Mouse (Mus musculus) erythroblast, embryonic 14.5 days (primary cell): Measurements from ENCODE around the gene Kcnj13. TPM values are rescaled to one million over a fixed set of nuclear protein-coding genes. Genes with fewer than 3 reads are reported as not detected.

Experiments used
- H3K27me3 ChIP-seq: 2 replicates; pipeline ENCODE4 v1.6.1; 2012; ENCODE audit warnings: inconsistent platforms; ENCODE audit not compliant: control insufficient read depth
- H3K36me3 ChIP-seq: 2 replicates; pipeline ENCODE4 v1.6.1; 2012; ENCODE audit warnings: mild to moderate bottlenecking, inconsistent platforms; ENCODE audit not compliant: control insufficient read depth
- H3K4me1 ChIP-seq: 2 replicates; pipeline ENCODE4 v1.6.1; 2012; ENCODE audit warnings: inconsistent platforms; ENCODE audit not compliant: control insufficient read depth
- H3K4me3 ChIP-seq: replicated peaks from 2 replicates; pipeline ENCODE3; 2012; ENCODE audit warnings: moderate library complexity, mild to moderate bottlenecking, inconsistent platforms
- H3K9me3 ChIP-seq: 2 replicates; pipeline ENCODE4 v1.6.1; 2012; ENCODE audit warnings: low read length, inconsistent platforms, mixed read lengths; ENCODE audit not compliant: control insufficient read depth
- GATA1 ChIP-seq: IDR thresholded peaks from 2 replicates; pipeline ENCODE4 v1.6.1; 2012; ENCODE audit warnings: low read length, inconsistent platforms, mixed read lengths
- TAL1 ChIP-seq: IDR thresholded peaks from 3 replicates; pipeline ENCODE4 v1.6.1; 2012; ENCODE audit warnings: low read length, inconsistent platforms, mixed read lengths
- polyA plus RNA-seq: library from polyadenylated mRNA; stranded (reverse); fragments of >175 nt; gene quantifications from 2 replicates; pipeline ENCODE4 v1.2.3, GENCODE M21; 2012

Kcnj13 gene
- not detected in 2 replicates for polyA plus RNA-seq

DNA sequence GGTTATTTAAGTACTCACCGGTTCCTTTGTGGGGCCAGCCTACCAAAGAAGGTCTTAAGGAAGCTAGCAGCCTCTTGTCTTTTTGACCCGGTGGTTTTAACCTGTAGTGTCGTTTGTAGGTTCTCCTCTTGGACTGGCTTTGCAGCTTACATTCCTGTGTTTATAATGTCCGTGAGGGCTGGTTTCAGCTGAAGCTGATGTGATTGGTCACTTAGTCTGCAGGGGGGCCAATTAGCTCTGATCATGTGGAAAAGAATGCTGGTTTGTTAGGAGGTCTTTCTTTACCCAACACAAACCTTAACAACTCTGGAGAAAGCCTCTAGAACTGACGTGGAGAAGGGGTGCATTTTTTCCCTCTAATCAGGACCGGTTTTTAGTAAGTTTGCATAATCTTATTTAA lies at the start of gene Kcnj13:
TSS of gene Kcnj13 (minus strand) at position 136 of the 400 bp plus-strand sequence.
- Histone ChIP-seq H3K9me3 (no peaks in the 10 kb centered on the region), H3K27me3 (no peaks in the 10 kb centered on the region), H3K36me3 (peaks cover 34% of the 10 kb centered on the region), H3K4me1 (no peaks in the 10 kb centered on the region), H3K4me3 (no peak within 1 kb of the TSS)
- no peak for TF ChIP-seq GATA1
- no peak for TF ChIP-seq TAL1

DNA sequence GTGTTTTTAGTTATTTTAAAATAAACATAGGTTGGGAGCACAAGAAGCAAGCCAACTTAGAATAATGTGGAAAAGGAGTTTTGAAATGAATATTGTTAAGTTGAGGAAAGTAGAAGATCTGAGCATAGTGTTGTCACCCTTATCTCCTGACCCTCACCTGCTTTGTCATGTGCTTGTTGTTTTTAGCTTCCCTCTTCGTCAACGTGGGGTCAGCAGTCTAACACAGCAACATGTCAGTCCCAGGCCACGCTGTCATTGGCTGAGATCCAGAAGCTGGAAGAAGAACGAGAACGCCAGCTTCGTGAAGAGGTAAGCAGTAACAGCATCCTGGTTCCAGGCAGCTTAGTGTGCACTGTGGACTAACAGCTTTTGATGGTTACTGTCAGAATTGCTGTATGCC lies 42.1 kb upstream of the Kcnj13 start:
- Histone ChIP-seq H3K4me3 (no peak overlapping the region), H3K9me3 (no peaks in the 10 kb centered on the region), H3K27me3 (no peaks in the 10 kb centered on the region), H3K4me1 (no peaks in the 10 kb centered on the region), H3K36me3 (peaks cover 89% of the 10 kb centered on the region)
- TF ChIP-seq TAL1: no peak
- no peak for TF ChIP-seq GATA1

DNA sequence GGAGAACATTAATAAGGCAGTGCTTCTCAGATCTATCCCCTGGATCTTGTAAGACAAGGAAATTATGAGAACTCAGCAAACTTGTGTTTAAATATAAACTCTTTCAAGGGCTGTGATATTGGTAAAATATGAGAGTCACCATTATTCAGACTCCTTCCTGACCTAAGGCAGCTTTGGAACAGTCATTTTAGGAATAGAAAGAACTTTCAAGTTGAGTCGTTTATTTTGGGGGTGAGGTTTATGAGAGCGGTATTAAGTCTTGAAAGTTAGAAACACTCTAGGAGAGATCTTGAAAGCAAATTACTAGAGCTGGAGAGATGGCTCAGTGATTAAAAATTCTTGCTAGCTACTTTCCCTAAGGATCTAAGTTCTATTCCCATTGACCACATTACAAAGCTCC lies 40.6 kb upstream of the Kcnj13 start:
- Histone ChIP-seq H3K9me3 (no peaks in the 10 kb centered on the region), H3K36me3 (peaks cover 88% of the 10 kb centered on the region), H3K4me1 (no peaks in the 10 kb centered on the region), H3K4me3 (no peak overlapping the region), H3K27me3 (no peaks in the 10 kb centered on the region)
- no peak for TF ChIP-seq TAL1
- TF ChIP-seq GATA1: no peak

DNA sequence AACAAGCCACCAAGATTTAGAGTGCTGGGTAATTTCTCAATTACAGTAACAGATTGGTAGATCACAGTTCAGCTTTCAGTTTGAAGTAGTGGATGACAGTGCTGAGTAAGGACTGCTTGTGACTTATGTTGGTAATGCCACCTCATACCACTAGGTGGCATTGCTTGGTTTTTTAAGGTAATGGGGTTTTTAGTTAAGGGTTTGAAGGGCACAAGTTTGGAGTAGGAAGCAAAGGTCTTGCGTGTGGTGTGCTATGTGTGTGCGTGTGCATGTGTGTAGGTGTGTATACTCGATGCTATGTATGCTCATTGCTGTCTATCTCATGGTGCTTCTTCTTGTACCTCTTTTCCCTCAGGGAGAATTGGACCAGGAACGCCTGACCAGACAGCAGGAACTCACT lies 24.2 kb upstream of the Kcnj13 start:
- H3K4me3 ChIP-seq: no peak overlapping the region
- no peak for TF ChIP-seq GATA1
- no peak for TF ChIP-seq TAL1
- no peaks in the 10 kb centered on the region for H3K4me1 ChIP-seq
- no peaks in the 10 kb centered on the region for H3K9me3 ChIP-seq
- H3K27me3 ChIP-seq: no peaks in the 10 kb centered on the region
- peaks cover 86% of the 10 kb centered on the region for H3K36me3 ChIP-seq

DNA sequence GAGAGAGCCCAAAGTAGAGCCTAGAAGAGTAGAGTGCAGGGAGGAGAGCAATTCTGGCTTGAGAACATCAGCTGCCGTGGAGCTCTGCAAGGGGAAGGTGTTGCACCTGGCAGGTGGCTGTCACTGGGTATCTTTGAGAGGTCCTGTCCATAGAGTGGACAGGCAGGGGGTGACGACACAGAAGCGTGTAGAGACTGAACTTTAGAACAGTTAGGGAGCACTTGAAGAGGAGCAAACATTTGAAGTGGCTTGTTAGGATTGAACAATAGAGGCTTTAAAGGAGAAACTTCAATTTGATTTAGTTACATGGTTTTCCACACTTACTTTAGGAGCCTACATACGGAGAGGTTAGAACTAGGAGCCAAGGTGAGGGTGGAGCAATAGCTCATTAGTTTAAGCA lies 14.9 kb upstream of the Kcnj13 start:
- Histone ChIP-seq H3K36me3 (peaks cover 92% of the 10 kb centered on the region), H3K4me1 (no peaks in the 10 kb centered on the region), H3K9me3 (no peaks in the 10 kb centered on the region), H3K4me3 (no peak overlapping the region), H3K27me3 (no peaks in the 10 kb centered on the region)
- TF ChIP-seq TAL1 (no peak), GATA1 (no peak)

DNA sequence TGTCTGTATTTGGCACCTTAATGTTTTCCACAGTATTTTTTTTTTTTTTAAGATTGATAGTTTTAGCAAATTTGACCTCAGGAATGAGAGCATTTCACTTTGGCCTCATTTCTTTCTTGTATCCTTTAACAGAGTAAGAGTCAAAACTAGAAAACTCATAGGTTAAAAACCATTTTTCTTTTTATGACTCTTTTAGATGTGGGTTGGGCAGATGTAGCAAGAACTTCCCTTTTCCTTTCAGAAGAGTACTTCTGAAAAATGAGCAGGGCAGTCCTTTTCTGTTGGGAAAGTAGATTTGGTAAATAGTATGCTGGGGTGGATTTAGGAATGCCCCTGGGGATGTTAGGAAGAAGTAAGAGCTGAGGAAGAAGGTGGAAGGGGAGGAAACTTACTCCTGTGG lies 11.5 kb upstream of the Kcnj13 start:
- Histone ChIP-seq H3K36me3 (peaks cover 71% of the 10 kb centered on the region), H3K4me3 (no peak overlapping the region), H3K27me3 (no peaks in the 10 kb centered on the region), H3K9me3 (no peaks in the 10 kb centered on the region), H3K4me1 (no peaks in the 10 kb centered on the region)
- TF ChIP-seq TAL1 (no peak), GATA1 (no peak)

DNA sequence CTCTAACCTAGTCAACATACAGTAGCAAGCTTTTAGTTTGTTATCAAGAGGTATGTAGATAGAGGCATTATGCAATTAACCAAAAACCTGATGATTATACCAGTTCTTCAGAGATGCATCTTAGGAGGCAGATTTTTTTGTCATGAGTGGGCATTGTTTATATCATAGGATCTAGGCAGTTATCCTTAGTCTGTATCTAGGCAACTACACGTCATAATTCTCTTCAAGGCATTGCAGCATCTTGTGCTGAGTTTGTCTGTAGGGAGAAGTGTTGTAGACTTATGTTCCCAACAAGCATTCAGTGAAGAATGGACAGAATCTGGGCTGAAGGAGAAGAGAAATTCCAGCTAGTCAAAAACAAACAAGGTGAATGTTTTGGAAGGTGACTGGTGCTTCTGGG lies 10.2 kb upstream of the Kcnj13 start:
- H3K4me1 ChIP-seq: no peaks in the 10 kb centered on the region
- H3K4me3 ChIP-seq: no peak overlapping the region
- no peaks in the 10 kb centered on the region for H3K9me3 ChIP-seq
- peaks cover 58% of the 10 kb centered on the region for H3K36me3 ChIP-seq
- no peak for TF ChIP-seq TAL1
- TF ChIP-seq GATA1: no peak
- H3K27me3 ChIP-seq: no peaks in the 10 kb centered on the region

DNA sequence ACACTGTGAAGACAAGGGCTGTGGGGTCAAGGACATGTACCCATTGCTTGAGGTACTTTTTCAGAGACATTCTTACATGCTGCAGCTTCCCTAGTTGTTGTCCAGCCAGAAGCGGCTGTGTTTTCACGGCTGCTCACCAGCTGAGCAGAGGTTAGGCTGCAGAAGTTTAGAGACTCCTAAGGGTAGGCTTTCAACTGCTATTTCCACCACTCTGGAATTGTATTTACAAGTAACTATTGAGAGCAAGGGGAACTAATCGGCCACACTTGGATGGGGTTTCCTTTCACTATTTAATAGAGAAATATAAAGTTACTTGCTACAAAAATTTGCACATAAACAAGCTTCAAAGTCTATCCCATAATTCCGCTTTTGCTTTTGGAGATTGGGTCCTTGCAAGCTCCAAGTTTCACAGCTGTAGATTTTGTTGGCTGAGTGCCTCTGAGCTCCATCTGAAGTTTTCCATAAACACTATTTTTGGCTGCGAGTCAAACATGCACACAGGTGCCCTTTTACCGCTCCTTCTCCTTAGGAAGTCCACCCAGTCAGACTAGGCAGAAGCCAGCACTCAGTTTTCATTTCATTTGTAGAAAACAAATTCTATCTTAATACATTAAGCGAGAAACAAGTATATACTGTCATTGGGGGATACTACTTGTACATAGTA lies 2.5 kb upstream of the Kcnj13 start:
- Histone ChIP-seq H3K9me3 (no peaks in the 10 kb centered on the region), H3K4me1 (no peaks in the 10 kb centered on the region), H3K27me3 (no peaks in the 10 kb centered on the region), H3K4me3 (no peak overlapping the region), H3K36me3 (peaks cover 22% of the 10 kb centered on the region)
- TF ChIP-seq TAL1 (no peak), GATA1 (no peak)

DNA sequence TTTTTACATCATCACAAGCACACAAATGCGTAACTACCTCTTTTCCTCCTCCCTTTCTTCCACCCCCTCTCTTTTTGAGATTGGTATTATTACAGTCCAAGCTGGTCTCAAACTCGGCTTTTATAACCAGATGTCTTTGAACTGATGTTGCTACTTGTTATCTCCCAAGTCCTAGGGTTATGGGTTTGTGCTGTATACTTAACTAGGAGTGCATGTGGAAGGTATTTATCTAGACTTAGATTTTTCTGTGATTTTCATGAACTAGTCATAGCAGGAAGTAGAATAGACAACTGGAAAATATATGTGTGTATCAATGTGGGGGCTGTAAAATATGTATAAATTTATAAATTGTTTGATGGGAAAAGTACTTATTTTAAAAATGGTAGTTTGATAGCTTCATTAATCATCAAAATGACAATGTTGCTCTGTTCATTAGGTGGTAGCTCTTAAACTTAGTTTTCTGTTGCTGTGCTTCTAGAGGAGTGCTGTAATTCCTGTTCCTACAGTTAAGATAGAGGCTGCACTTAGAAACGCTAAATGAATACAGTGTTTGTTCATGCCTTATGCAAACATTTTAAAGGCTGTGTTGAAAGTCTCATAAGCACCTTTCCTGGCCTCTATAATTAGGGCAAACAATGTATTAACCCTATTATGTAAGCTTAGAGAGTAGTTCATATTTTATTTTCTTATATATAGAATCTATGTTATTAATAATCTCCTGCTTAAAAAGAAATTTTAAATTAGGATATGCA lies 909 bp downstream of the Kcnj13 start:
- peaks cover 41% of the 10 kb centered on the region for H3K36me3 ChIP-seq
- no peaks in the 10 kb centered on the region for H3K27me3 ChIP-seq
- H3K4me1 ChIP-seq: no peaks in the 10 kb centered on the region
- TF ChIP-seq TAL1: no peak
- no peak for TF ChIP-seq GATA1
- H3K9me3 ChIP-seq: no peaks in the 10 kb centered on the region
- H3K4me3 ChIP-seq: no peak overlapping the region
